Mouse (Mus musculus): ENCODE measurements around the gene Ankdd1b.

- TF ChIP-seq CTCF (IDR thresholded peaks at IDR 0.05; ENCODE audit: low read depth) (no peak), EP300 (IDR thresholded peaks at IDR 0.05; ENCODE audit: low read depth) (no peak)
These were observed 62.2 kb downstream of the Ankdd1b start for GRCm38 (mm10) chr13:96408786-96409185.
